Mouse (Mus musculus): ENCODE measurements around the gene Hivep3.

Hivep3 gene

GRCm38 (mm10) chr4:119816620-119817356 is 83.2 kb downstream of the Hivep3 start:
- DNase-seq: no peak

DNA sequence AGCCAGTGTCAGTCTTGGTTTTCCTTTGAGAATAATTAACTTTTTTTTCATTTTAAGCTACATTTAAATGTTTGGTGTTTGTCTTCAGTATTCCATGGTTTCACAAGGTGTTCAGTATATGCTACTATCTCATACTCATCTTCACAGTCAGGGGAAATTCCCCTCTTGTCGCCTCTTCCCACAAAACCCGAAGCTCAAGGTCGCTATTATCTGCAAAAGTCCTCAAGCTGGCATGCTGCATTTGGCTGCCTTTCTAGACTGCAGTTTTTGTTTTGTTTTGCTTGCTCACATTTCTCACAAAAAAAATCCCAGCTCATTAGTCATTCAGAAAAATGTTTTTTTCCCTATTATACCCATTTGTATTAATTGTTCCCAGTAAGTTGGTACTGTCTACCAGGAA is 92.4 kb downstream of the Hivep3 start:
- DNase-seq: no peak

GRCm38 (mm10) chr4:119828386-119828785 is 94.8 kb downstream of the Hivep3 start:
- DNase-seq: no peak

GRCm38 (mm10) chr4:119828996-119829395 is 95.4 kb downstream of the Hivep3 start:
- DNase-seq: no peak

DNA sequence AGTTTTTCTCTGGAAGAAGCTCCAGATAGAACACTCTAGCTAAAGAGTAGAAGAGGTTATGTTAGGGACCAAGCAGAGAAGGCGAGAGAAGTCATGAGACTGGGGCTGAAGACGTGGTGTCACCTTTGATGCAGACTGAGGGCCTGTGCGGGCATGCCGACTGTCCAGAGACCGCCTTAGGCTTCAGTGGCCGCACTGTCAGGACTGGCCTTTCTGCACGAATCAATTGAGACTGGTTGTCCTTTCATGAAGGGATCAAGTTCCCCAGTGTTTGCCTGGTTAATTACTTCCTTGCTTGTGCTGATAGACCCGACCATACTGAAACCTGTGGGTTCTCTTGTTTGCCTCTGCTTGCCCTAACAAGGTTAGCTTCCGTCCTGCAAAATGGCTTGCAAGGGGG is 99.7 kb downstream of the Hivep3 start:
- DNase-seq: no peak

DNA sequence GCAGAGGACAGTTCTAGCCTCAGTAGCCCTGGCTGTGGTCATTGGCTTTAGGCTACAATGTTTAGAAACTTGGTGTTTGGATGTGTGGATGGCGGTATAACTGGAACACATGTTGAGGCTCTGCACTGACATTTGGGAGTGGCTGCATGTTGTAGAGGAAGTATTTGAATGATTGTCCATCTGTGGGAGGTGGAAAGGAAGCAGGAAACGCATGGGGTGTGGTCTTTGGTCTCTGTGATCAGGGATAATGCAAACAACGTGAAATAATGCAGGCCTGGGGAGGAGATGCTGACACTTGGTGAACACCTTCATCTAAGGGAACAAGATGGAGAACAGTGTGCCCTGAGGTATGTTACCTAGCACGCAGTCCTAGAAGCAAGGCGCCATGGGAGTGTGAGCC is 100.3 kb downstream of the Hivep3 start:
- no peak for DNase-seq

DNA sequence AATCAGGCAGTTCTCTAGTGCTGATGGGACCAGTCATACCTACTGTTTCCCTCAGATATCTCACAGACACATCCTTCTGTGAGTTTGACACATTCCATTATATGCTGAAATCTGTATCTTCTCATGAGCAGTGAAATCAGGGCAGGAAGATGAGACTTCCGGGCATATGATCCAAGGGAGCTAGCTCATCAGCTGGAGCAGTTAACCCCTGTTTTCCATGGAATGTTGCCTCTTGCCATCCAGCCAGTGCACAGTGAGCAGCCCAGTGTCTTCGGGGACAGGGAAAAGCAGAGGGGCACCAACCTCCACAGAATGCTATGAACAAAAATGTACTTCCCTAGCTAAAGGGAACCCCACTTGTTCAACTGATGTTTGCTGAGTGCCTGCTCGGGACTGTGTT is 102.6 kb downstream of the Hivep3 start:
- DNase-seq: no peak

GRCm38 (mm10) chr4:119837505-119838065 is 104.0 kb downstream of the Hivep3 start:
- DNase-seq: no peak

- DNase-seq: no peak
Observed at GRCm38 (mm10) chr4:119838308-119838707, 104.7 kb downstream of the Hivep3 start.

DNA sequence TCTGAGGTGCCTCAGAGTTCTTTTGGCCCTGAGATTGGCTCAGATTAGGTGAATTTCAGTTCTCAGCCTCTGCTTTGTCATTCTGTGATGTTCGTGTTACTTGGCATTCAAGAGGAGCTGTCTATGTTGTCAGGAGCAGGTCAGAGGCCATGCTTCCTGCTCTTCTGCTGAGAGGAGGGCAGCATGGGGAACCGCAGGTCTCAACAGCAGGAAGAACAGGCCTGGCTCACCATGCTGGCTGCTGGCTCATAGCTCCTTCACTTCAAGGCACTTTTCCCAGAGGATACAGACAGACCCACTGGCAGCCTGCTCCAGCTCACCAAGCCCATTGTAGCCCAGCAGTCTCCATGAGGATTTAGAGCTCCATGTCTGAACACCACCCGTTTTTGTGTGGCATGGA is 109.7 kb downstream of the Hivep3 start:
- DNase-seq: no peak

- no peak for DNase-seq
Observed at GRCm38 (mm10) chr4:119844267-119844666, 110.7 kb downstream of the Hivep3 start.

GRCm38 (mm10) chr4:119845596-119846161 is 112.1 kb downstream of the Hivep3 start:
- no peak for DNase-seq

DNA sequence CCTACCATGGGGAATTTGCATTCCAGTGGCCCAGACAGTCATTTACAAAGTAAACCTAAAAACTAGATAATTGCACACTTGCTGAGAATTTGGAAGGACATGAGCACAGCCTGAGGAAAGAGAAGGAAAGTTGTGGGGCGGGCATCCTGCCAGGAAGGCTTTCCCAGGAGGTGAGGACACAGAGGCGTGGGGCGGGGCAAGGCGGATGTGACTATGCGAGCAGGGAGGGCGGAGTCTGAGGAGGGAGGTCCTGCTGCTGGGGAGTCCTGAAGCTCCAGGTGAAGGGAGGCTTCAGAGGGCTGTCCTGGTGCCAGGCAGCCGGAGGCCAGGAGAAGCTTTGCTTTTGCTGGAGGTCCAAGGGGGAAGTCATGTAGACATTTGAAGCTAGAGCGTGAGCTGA is 118.9 kb downstream of the Hivep3 start:
- DNase-seq: no peak

DNA sequence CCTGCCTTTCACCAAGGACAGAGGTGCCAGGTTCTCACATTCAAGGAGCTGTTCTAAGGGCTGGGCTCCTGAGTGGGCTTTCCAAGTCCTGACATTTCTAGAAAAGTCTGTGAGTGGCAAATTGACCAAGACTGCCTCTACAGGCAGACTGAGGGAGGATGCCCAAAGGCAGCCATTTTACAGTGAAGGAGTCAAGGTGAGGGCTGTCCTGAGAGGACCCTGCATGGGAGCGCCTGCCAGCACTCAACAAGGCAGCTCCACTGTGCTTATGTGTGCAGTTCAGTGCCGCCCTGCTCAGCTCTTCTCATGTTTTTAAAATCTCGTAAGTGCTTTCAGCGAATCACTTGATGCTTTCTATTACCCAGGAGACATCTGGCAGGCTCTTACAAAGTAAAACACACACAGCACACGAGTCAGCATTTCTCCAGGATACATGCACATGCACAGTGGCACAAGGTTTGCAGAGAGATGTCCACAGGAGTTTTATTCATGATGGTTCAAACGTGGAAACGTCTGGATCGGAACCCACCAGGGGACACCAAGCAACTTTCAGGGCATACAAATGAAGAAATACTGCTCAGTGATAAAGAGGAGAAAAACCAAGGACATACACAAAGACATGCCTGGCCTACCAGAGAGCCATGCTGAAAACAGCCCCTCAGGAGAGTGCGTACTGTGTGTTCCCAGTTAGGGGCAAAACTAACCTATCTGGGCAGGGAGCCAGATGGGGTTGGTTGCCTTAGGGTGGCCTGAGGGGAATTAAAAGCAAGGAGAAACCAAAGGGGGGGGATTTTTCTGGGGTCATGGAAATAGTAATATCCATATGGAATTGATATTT is 120.9 kb downstream of the Hivep3 start:
- no peak for DNase-seq

DNA sequence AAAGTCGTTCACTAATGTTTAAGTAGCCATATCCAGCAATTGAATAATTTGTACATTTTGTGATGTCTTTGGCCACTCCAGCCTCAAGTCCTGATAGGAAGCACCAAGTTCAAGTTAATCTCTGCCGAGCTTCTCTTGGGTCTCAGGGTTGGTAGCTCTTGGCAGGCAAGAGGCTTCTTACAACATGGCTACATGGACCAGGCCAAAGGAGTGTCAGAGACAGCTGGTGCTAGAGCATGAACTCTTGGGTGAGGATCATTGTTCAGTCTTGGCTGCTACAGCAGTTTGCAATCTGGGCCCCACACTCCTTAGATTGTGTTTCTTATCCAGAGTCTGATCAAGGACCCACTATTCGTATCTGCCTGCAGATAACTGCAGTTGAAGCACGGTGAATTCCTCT is 125.9 kb downstream of the Hivep3 start:
- DNase-seq: no peak

DNA sequence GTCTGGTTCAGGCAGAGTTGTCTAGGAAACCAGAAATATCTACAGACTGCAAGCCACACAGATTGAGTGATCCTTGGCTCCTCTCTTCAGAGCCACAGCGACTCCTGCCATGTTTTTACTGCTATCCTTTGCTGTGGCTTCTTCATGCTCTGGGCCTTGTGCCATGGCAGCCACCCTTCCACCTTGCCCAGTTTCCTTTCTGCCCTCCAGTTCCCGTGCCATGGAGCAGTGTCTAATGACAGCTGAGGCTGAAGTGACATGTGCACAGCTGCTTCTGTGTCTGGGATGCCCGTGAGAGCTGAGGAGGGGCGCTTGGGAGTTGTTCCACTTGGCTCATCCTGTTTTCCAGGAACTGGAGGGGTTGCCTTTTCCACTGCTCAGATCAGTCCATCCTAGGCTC is 127.4 kb downstream of the Hivep3 start:
- DNase-seq: no peak

- no peak for DNase-seq
Observed at GRCm38 (mm10) chr4:119865827-119866455, 132.4 kb downstream of the Hivep3 start.

DNA sequence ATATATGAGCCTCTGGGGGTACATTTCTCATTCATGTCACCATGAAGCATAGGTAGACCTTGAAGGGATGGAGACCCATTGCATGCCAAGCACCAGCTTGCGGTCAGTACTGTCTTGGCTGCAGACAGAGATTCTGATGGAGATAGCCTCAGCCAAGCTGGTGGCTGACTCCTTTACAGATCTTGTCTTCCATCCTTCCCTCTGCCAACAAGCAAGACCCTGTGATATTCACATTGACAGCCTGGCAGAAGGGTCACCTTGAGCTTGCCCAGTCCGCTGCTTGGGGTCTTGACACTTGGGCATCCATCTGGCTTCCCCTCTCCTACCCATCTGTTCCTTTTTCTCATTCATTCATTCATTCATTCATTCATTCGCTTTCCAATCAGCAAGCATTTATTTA is 133.5 kb downstream of the Hivep3 start:
- no peak for DNase-seq

GRCm38 (mm10) chr4:119870411-119870810 is 136.8 kb downstream of the Hivep3 start:
- no peak for DNase-seq

- no peak for DNase-seq
Observed at GRCm38 (mm10) chr4:119871441-119871840, 137.9 kb downstream of the Hivep3 start.

DNA sequence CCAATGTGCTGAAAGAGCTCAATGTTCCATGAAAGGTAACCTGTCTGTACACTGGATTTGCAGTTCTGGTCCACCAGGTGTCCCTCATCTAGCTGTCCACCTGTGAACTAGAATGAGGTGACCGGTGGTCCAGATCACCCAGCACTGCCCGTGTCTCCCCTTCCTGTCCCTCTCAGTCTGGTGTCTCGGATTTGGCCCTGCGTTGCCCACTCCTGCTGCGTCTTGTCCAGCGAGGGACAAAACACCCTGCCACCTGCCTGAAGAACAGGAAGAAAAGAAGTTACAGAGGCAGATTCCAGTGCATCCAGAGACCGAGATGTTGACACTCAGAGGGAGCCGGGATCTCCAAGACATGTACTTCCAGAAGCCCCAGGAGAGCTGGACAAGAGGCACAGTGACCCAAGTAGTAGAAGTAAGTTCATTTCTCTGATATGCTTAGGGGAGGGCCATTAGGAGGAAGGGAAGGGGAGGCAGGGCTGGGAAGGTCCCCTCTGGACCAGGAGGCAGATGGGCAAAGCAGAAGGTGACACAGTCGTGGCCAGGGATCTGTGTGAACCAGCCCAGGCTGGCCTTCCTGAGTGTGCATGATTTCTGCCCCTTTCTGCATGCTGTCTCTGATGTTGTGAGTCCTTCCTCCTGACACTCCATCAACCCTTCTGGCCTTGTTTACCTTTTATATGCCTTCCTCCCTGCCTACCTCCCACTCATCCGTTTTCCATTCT is 138.4 kb downstream of the Hivep3 start:
- no peak for DNase-seq

- no peak for DNase-seq
Observed at GRCm38 (mm10) chr4:119873935-119874334, 140.4 kb downstream of the Hivep3 start.

All from spleen, adult 18-20 months (tissue).